Mouse (Mus musculus): ENCODE data around the gene Relch.

GRCm38 (mm10) chr1:105660015-105660414 lies 3.6 kb upstream of the Relch start:
- TF ChIP-seq CTCF (IDR thresholded peaks at IDR 0.05; ENCODE audit: control insufficient read depth, insufficient read depth, insufficient replicate concordance, low read depth, low read length) (peak; percentile 5; the same call in 1 of the 2 replicates), POLR2A (IDR thresholded peaks at IDR 0.05; ENCODE audit: control insufficient read depth, low read depth, low read length) (no peak)
